Mouse (Mus musculus) C2C12 (cell line): ENCODE data around the gene Calhm4. TPM values are rescaled to one million over a fixed set of nuclear protein-coding genes. Genes with fewer than 3 reads are reported as not detected.

Experiments used
- H3K27me3 ChIP-seq: one replicate; pipeline ENCODE4 v1.6.1; 2011; ENCODE audit not compliant: control insufficient read depth, insufficient read depth, insufficient read length
- H3K36me3 ChIP-seq: one replicate; pipeline ENCODE4 v1.6.1; 2011; ENCODE audit not compliant: control insufficient read depth, insufficient read depth
- H3K4me3 ChIP-seq: one replicate; pipeline ENCODE4 v1.5.1; 2011; ENCODE audit warnings: mild to moderate bottlenecking, control low read depth; ENCODE audit not compliant: poor library complexity, insufficient read depth, severe bottlenecking
- H3K79me2 ChIP-seq: one replicate; pipeline ENCODE4 v1.6.1; 2011; ENCODE audit not compliant: control insufficient read depth, insufficient read depth
- H3K79me3 ChIP-seq: one replicate; pipeline ENCODE4 v1.6.1; 2011; ENCODE audit warnings: low read depth, control low read depth
- H3ac ChIP-seq: one replicate; pipeline ENCODE3; 2011; ENCODE audit warnings: low read depth; ENCODE audit not compliant: control insufficient read depth, insufficient read length
- CEBPB ChIP-seq: IDR thresholded peaks from one replicate; pipeline ENCODE4 v1.6.1; 2011; ENCODE audit warnings: low read depth, mild to moderate bottlenecking, control low read depth, moderate library complexity
- CTCF ChIP-seq: IDR thresholded peaks from one replicate; pipeline ENCODE4 v1.5.1; 2011; ENCODE audit not compliant: control insufficient read depth, insufficient read depth, insufficient read length
- FOSL1 ChIP-seq: IDR thresholded peaks from one replicate; pipeline ENCODE4 v1.8.0; 2011; ENCODE audit warnings: mild to moderate bottlenecking, low read length; ENCODE audit not compliant: poor library complexity, insufficient read depth, severe bottlenecking
- MAX ChIP-seq: IDR thresholded peaks from one replicate; pipeline ENCODE4 v1.6.1; 2011; ENCODE audit warnings: mild to moderate bottlenecking, control low read depth
- MYOD1 ChIP-seq: IDR thresholded peaks from one replicate; pipeline ENCODE4 v1.6.1; 2011; ENCODE audit warnings: low read depth; ENCODE audit not compliant: control insufficient read depth, insufficient read length
- MYOG ChIP-seq: IDR thresholded peaks from one replicate; pipeline ENCODE4 v1.6.1; 2011; ENCODE audit not compliant: control insufficient read depth, insufficient read length; ENCODE audit errors: extremely low read depth
- USF1 ChIP-seq: IDR thresholded peaks from one replicate; pipeline ENCODE4 v1.6.1; 2011; ENCODE audit warnings: low read depth, mild to moderate bottlenecking, control low read depth, moderate library complexity
- polyA plus RNA-seq: library from polyadenylated mRNA; unstranded; fragments of >200 nt; fragmentation: generic; extraction: Trizol; gene quantifications from one replicate; pipeline ENCODE4 v1.2.1, GENCODE M21; 2012; ENCODE audit warnings: missing spikeins

The Calhm4 gene
- polyA plus RNA-seq, 1 experiment, result not detected

GRCm38 (mm10) chr10:34074522-34075200, 30.6 kb upstream of the Calhm4 start:
- no peaks in the 10 kb centered on the region for H3K79me2 ChIP-seq
- no peaks in the 10 kb centered on the region for H3K79me3 ChIP-seq
- TF ChIP-seq MAX (no peak), FOSL1 (no peak), MYOD1 (no peak), USF1 (no peak), CEBPB (no peak), MYOG (no peak), CTCF (no peak)
- no peak overlapping the region for H3K4me3 ChIP-seq
- H3K27me3 ChIP-seq, result no peaks in the 10 kb centered on the region
- H3ac ChIP-seq, result no peak overlapping the region
- no peaks in the 10 kb centered on the region for H3K36me3 ChIP-seq

- Histone ChIP-seq H3K27me3 (no peaks in the 10 kb centered on the region), H3K79me2 (no peaks in the 10 kb centered on the region), H3K79me3 (no peaks in the 10 kb centered on the region), H3ac (no peak overlapping the region), H3K36me3 (no peaks in the 10 kb centered on the region), H3K4me3 (no peak overlapping the region)
- TF ChIP-seq USF1 (no peak), CTCF (no peak), FOSL1 (no peak), CEBPB (no peak), MYOD1 (no peak), MAX (no peak), MYOG (no peak)
Observed at GRCm38 (mm10) chr10:34071650-34072049, 27.5 kb upstream of the Calhm4 start.

GRCm38 (mm10) chr10:34070999-34071492, 26.9 kb upstream of the Calhm4 start:
- Histone ChIP-seq H3K79me3 (no peaks in the 10 kb centered on the region), H3K27me3 (no peaks in the 10 kb centered on the region), H3K79me2 (no peaks in the 10 kb centered on the region), H3K36me3 (no peaks in the 10 kb centered on the region), H3ac (no peak overlapping the region), H3K4me3 (no peak overlapping the region)
- TF ChIP-seq FOSL1 (peak; percentile 11), CTCF (no peak)

- H3K79me2 ChIP-seq, result no peaks in the 10 kb centered on the region
- TF ChIP-seq CTCF, result no peak
- TF ChIP-seq MAX, result no peak
- no peak for TF ChIP-seq FOSL1
- TF ChIP-seq USF1, result no peak
- no peak for TF ChIP-seq MYOG
- no peak for TF ChIP-seq MYOD1
- TF ChIP-seq CEBPB, result no peak
Observed at GRCm38 (mm10) chr10:34069606-34070005, 25.5 kb upstream of the Calhm4 start.

GRCm38 (mm10) chr10:34066591-34066990, 22.5 kb upstream of the Calhm4 start:
- TF ChIP-seq CEBPB (no peak), MAX (no peak), MYOG (no peak), MYOD1 (no peak), FOSL1 (no peak), USF1 (no peak)

More at GRCm38 (mm10) chr10:34069606-34070005, 25.5 kb upstream of the Calhm4 start:
- H3K4me3 ChIP-seq, result no peak overlapping the region
- H3K36me3 ChIP-seq, result no peaks in the 10 kb centered on the region
- H3ac ChIP-seq, result no peak overlapping the region
- H3K27me3 ChIP-seq, result no peaks in the 10 kb centered on the region
- H3K79me3 ChIP-seq, result no peaks in the 10 kb centered on the region

GRCm38 (mm10) chr10:34053987-34054386, 9.9 kb upstream of the Calhm4 start:
- H3K27me3 ChIP-seq, result no peaks in the 10 kb centered on the region
- TF ChIP-seq USF1 (no peak), CTCF (no peak), MYOG (no peak), FOSL1 (no peak), MAX (no peak), MYOD1 (no peak), CEBPB (no peak)
- no peaks in the 10 kb centered on the region for H3K79me3 ChIP-seq
- no peaks in the 10 kb centered on the region for H3K79me2 ChIP-seq
- H3ac ChIP-seq, result no peak overlapping the region
- H3K36me3 ChIP-seq, result no peaks in the 10 kb centered on the region
- no peak overlapping the region for H3K4me3 ChIP-seq

More at GRCm38 (mm10) chr10:34066591-34066990, 22.5 kb upstream of the Calhm4 start:
- H3K4me3 ChIP-seq, result no peak overlapping the region
- H3K27me3 ChIP-seq, result no peaks in the 10 kb centered on the region
- no peak overlapping the region for H3ac ChIP-seq
- no peaks in the 10 kb centered on the region for H3K36me3 ChIP-seq
- no peaks in the 10 kb centered on the region for H3K79me3 ChIP-seq
- H3K79me2 ChIP-seq, result no peaks in the 10 kb centered on the region
